Mouse (Mus musculus) CH12.LX (cell line): ENCODE results near the gene Dynll1.

Experiments
- BHLHE40 ChIP-seq: IDR thresholded peaks from 2 replicates; pipeline ENCODE4 v1.6.1; 2011; ENCODE audit warnings: mild to moderate bottlenecking, low read depth, low read length, improper control_type of control experiment
- CHD2 ChIP-seq: IDR thresholded peaks from 2 replicates; pipeline ENCODE4 v1.6.1; 2011; ENCODE audit warnings: low read length, improper control_type of control experiment
- CTCF ChIP-seq, 2 experiments: IDR thresholded peaks in 1 of 2; conservative IDR thresholded peaks in 1 of 2; 2 replicates each; pipeline ENCODE4 v1.5.1; 2011 to 2012; ENCODE audit warnings: low read depth in 2 of 2, low read length in 2 of 2, improper control_type of control experiment in 1 of 2, inconsistent platforms in 1 of 2, mild to moderate bottlenecking in 1 of 2, moderate library complexity in 1 of 2
- EP300 ChIP-seq: IDR thresholded peaks from 2 replicates; pipeline ENCODE4 v1.6.1; 2011; ENCODE audit warnings: low read length, improper control_type of control experiment
- MAX ChIP-seq: IDR thresholded peaks from 2 replicates; pipeline ENCODE4 v1.6.1; 2011; ENCODE audit warnings: low read length, improper control_type of control experiment
- MAZ ChIP-seq: IDR thresholded peaks from 2 replicates; pipeline ENCODE4 v1.6.1; 2012; ENCODE audit warnings: low read depth, mild to moderate bottlenecking, inconsistent platforms, low read length, improper control_type of control experiment, moderate library complexity
- NELFE ChIP-seq: IDR thresholded peaks from 2 replicates; pipeline ENCODE4 v1.6.1; 2011; ENCODE audit warnings: low read depth, low read length, improper control_type of control experiment
- POLR2A ChIP-seq: IDR thresholded peaks from 2 replicates; pipeline ENCODE4 v1.6.1; 2011; ENCODE audit warnings: low read depth, mild to moderate bottlenecking, improper control_type of control experiment, low read length
- SMC3 ChIP-seq: IDR thresholded peaks from 2 replicates; pipeline ENCODE4 v1.6.1; 2011; ENCODE audit warnings: low read depth, low read length, improper control_type of control experiment
- ZKSCAN1 ChIP-seq: IDR thresholded peaks from 2 replicates; pipeline ENCODE4 v1.6.1; 2012; ENCODE audit warnings: low read depth, inconsistent platforms, low read length, improper control_type of control experiment, borderline replicate concordance

DNA sequence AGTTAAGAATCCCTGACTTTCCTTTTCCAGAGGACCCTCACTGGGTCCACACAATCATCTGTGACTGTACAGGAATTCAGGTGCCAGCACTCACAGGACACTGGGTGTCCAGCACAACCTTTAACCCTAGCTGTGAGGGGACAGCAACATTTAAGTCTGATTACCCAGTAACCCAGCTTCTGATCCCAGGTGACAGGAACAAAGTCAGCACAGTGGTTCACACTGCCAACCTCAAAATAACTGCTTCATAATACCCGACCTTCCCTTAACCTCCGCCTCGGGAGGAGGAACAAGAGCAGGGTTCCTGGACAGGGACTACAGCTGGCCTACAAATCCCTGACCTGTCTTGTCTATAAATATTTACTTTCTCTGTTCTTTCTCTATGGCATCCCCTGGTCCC lies 32.5 kb downstream of the Dynll1 start:
- TF ChIP-seq POLR2A: no peak
- no peak for TF ChIP-seq NELFE
- TF ChIP-seq CTCF (conservative IDR thresholded peaks at IDR 0.05 in 1 of 2, IDR thresholded peaks at IDR 0.05 in 1 of 2; ENCODE audit: low read depth in 2 of 2, low read length in 2 of 2): no peak
- no peak for TF ChIP-seq ZKSCAN1
- no peak for TF ChIP-seq MAX
- no peak for TF ChIP-seq SMC3
- no peak for TF ChIP-seq BHLHE40
- no peak for TF ChIP-seq MAZ
- TF ChIP-seq EP300: no peak
- TF ChIP-seq CHD2: no peak
